Mouse (Mus musculus) small intestine, adult 2 months (tissue): ENCODE measurements around the gene Hdc.
"Not testable (repeated sequence)": the region's sequence is repeated elsewhere in the genome, so short reads cannot be mapped to it uniquely, and the experiment has no call there.

Experiments
- CTCF ChIP-seq: fragments of 200-500 bp; IDR thresholded peaks from 2 replicates; pipeline ENCODE4 v1.5.1; 2012; ENCODE audit warnings: low read depth, mild to moderate bottlenecking, control low read depth, inconsistent platforms, low read length, moderate library complexity, mixed read lengths; ENCODE audit not compliant: insufficient replicate concordance, insufficient read length; ENCODE audit errors: extremely low read depth
- POLR2A ChIP-seq: fragments of 200-500 bp; IDR thresholded peaks from 2 replicates; pipeline ENCODE4 v1.6.1; 2012; ENCODE audit warnings: low read depth, mild to moderate bottlenecking, control low read depth, inconsistent platforms, low read length, moderate library complexity

DNA sequence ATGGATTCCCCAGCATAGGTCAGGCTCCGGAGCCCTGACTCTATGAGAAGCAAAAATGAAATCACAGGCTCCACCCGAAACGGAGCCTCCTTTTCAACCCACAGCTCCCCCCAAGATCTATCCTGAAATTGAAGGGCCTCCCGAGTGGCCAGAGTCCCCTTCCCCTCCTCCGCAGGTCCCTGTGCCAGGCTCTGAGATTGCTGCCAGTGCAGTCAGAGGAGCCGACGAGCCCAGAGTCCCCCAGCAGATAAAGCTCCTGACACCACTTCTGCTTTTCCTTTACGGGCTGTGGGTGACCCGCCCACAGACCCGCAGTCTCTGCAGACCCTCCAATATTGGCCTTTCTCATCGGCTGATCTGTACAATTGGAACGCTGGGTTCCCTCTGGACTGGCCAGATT lies 9.5 kb downstream of the Hdc start:
- not testable (repeated sequence) for TF ChIP-seq CTCF, POLR2A
